Mouse (Mus musculus): ENCODE measurements around the gene Rbm3.
"Not testable (repeated sequence)": the region's sequence is repeated elsewhere in the genome, so short reads cannot be mapped to it uniquely, and the experiment has no call there.

Gene Rbm3

GRCm38 (mm10) chrX:8131393-8131792 lies 14.3 kb downstream of the Rbm3 start:
- no peak for DNase-seq (ENCODE audit: low read depth, low spot score)

- no peak for DNase-seq (ENCODE audit: low read depth, low spot score)
Measured at GRCm38 (mm10) chrX:8125235-8125634, 20.4 kb downstream of the Rbm3 start.

- DNase-seq (ENCODE audit: low read depth, low spot score) = no peak
Measured at GRCm38 (mm10) chrX:8123821-8124470, 21.7 kb downstream of the Rbm3 start.

GRCm38 (mm10) chrX:8117264-8117663 lies 28.4 kb downstream of the Rbm3 start:
- no peak for DNase-seq (ENCODE audit: low read depth, low spot score)

- no peak for DNase-seq (ENCODE audit: low read depth, low spot score)
Measured at GRCm38 (mm10) chrX:8115275-8115674, 30.4 kb downstream of the Rbm3 start.

- DNase-seq (ENCODE audit: low read depth, low spot score) = no peak
Measured at GRCm38 (mm10) chrX:8105019-8105418, 40.7 kb downstream of the Rbm3 start.

- DNase-seq (ENCODE audit: low read depth, low spot score) = no peak
Measured at GRCm38 (mm10) chrX:8102213-8102668, 43.4 kb downstream of the Rbm3 start.

GRCm38 (mm10) chrX:8101017-8101416 lies 44.7 kb downstream of the Rbm3 start:
- peak; percentile 31 for DNase-seq (ENCODE audit: low read depth, low spot score)

GRCm38 (mm10) chrX:8099435-8099834 lies 46.2 kb downstream of the Rbm3 start:
- no peak for DNase-seq (ENCODE audit: low read depth, low spot score)

- DNase-seq (ENCODE audit: low read depth, low spot score) = peak; percentile 78
Measured at GRCm38 (mm10) chrX:8096787-8097242, 48.9 kb downstream of the Rbm3 start.

GRCm38 (mm10) chrX:8096068-8096786 lies 49.5 kb downstream of the Rbm3 start:
- not testable (repeated sequence) for DNase-seq (ENCODE audit: low read depth, low spot score)

GRCm38 (mm10) chrX:8095546-8095945 lies 50.1 kb downstream of the Rbm3 start:
- no peak for DNase-seq (ENCODE audit: low read depth, low spot score)

GRCm38 (mm10) chrX:8090954-8091347 lies 54.7 kb downstream of the Rbm3 start:
- DNase-seq (ENCODE audit: low read depth, low spot score) = not testable (repeated sequence)

GRCm38 (mm10) chrX:8090346-8090953 lies 55.2 kb downstream of the Rbm3 start, which contains the start of gene Was:
Gene Was, minus strand, starts transcription at chrX:8090498.
- DNase-seq (ENCODE audit: low read depth, low spot score) = no peak

GRCm38 (mm10) chrX:8089746-8090145 lies 55.9 kb downstream of the Rbm3 start:
- DNase-seq (ENCODE audit: low read depth, low spot score) = no peak

All from WW6 (cell line).